Mouse (Mus musculus): Measurements from ENCODE around the gene Vmn1r167.
"Not testable (repeated sequence)": the region's sequence is repeated elsewhere in the genome, so short reads cannot be mapped to it uniquely, and the experiment has no call there.

Gene Vmn1r167

GRCm38 (mm10) chr7:23507106-23507505 is at the start of gene Vmn1r167:
TSS of gene Vmn1r167 (minus strand) at chr7:23507206.
- DNase-seq (ENCODE audit: low read depth, low spot score), result not testable (repeated sequence)

- not testable (repeated sequence) for DNase-seq (ENCODE audit: low read depth, low spot score)
Measured at GRCm38 (mm10) chr7:23539432-23539831, 32.4 kb upstream of the Vmn1r167 start, which contains the start of gene Vmn1r168. TSS of gene Vmn1r168 (plus strand) at chr7:23539732.

GRCm38 (mm10) chr7:23472886-23473285 is 34.1 kb downstream of the Vmn1r167 start:
- DNase-seq (ENCODE audit: low read depth, low spot score), result peak; percentile 66

- peak; percentile 87 for DNase-seq (ENCODE audit: low read depth, low spot score)
Measured at GRCm38 (mm10) chr7:23470832-23471231, 36.2 kb downstream of the Vmn1r167 start.

- peak; percentile 97 for DNase-seq (ENCODE audit: low read depth, low spot score)
Measured at GRCm38 (mm10) chr7:23470201-23470600, 36.8 kb downstream of the Vmn1r167 start.
